Mouse (Mus musculus) gastrocnemius, adult 2 months (tissue): ENCODE results near the gene Comp. TPM values are rescaled to one million over a fixed set of nuclear protein-coding genes. Genes with fewer than 3 reads are reported as not detected.
A peak's percentile ranks its signal among the peaks of the same experiment; 100 is the strongest.

ENCODE experiments used
- DNase-seq: peaks from one replicate; pipeline ENCODE4 v3.0.0; 2022
- H3K27ac ChIP-seq: fragments of 200-600 bp; 2 replicates; pipeline ENCODE4 v1.8.1; 2022; ENCODE audit warnings: mild to moderate bottlenecking
- H3K4me3 ChIP-seq: fragments of 200-600 bp; 2 replicates; pipeline ENCODE4 v1.8.1; 2022; ENCODE audit warnings: mild to moderate bottlenecking, moderate library complexity
- CTCF ChIP-seq: fragments of 200-600 bp; IDR thresholded peaks from 2 replicates; pipeline ENCODE4 v1.8.1; 2022; ENCODE audit warnings: antibody characterized with exemption, mild to moderate bottlenecking, moderate library complexity
- intact Hi-C: fragments of 180-260 bp; cut with DNase I; formaldehyde crosslinking; loops from one replicate; pipeline ENCODE4 v1.15.1; 2025
- total RNA-seq, 2 experiments: library from RNA; stranded (reverse); gene quantifications; 2 replicates each; pipeline ENCODE4 v1.2.3; 2021

Comp gene
- total RNA-seq, 2 experiments from 2014 or later: 5.5 to 31.2 TPM

GRCm38 (mm10) chr8:70409455-70409871, 36.1 kb downstream of the Comp start:
- peak; percentile 51 for DNase-seq
- Histone ChIP-seq H3K4me3 (no peak overlapping the region), H3K27ac (no peak overlapping the region)
- intact Hi-C loops: no loop called here
- TF ChIP-seq CTCF: no peak

- no peak for TF ChIP-seq CTCF
- Histone ChIP-seq H3K27ac (no peak overlapping the region), H3K4me3 (no peak overlapping the region)
- no peak for DNase-seq
- intact Hi-C loops: no loop called here
Observed at GRCm38 (mm10) chr8:70410281-70410680, 36.9 kb downstream of the Comp start.

- no peak for DNase-seq
- no peak for TF ChIP-seq CTCF
- Histone ChIP-seq H3K27ac (no peak overlapping the region), H3K4me3 (no peak overlapping the region)
- intact Hi-C loops: loop anchor here (2.0 kb wide), 1 partner anchor 78 kb away; the partner anchor contains the start of gene Crlf1
Observed at GRCm38 (mm10) chr8:70414310-70414946, 41.1 kb downstream of the Comp start.

- Histone ChIP-seq H3K27ac (no peak overlapping the region), H3K4me3 (no peak overlapping the region)
- peak; percentile 67 for TF ChIP-seq CTCF
- intact Hi-C loops: loop anchor here (2.0 kb wide), 1 partner anchor 77 kb away; the partner anchor contains the start of gene Crlf1
- DNase-seq: no peak
Observed at GRCm38 (mm10) chr8:70415540-70416451, 42.4 kb downstream of the Comp start.

- intact Hi-C loops: no loop called here
- Histone ChIP-seq H3K4me3 (no peak overlapping the region), H3K27ac (no peak overlapping the region)
- DNase-seq: no peak
- no peak for TF ChIP-seq CTCF
Observed at GRCm38 (mm10) chr8:70416941-70417340, 43.6 kb downstream of the Comp start.

GRCm38 (mm10) chr8:70417914-70418313, 44.6 kb downstream of the Comp start:
- no peak overlapping the region for H3K4me3 ChIP-seq
- intact Hi-C loops: no loop called here
- no peak for TF ChIP-seq CTCF
- H3K27ac ChIP-seq: no peak overlapping the region
- no peak for DNase-seq

GRCm38 (mm10) chr8:70418954-70419353, 45.6 kb downstream of the Comp start:
- H3K27ac ChIP-seq: 0 out of 2 replicates have a peak overlapping the region, but pooled peaks have one; percentile 3
- intact Hi-C loops: no loop called here
- TF ChIP-seq CTCF: no peak
- H3K4me3 ChIP-seq: no peak overlapping the region
- DNase-seq: no peak

- no peak overlapping the region for H3K4me3 ChIP-seq
- intact Hi-C loops: no loop called here
- TF ChIP-seq CTCF: no peak
- DNase-seq: no peak
- H3K27ac ChIP-seq: no peak overlapping the region
Observed at GRCm38 (mm10) chr8:70419879-70420643, 46.7 kb downstream of the Comp start.

GRCm38 (mm10) chr8:70421349-70422104, 48.2 kb downstream of the Comp start:
- Histone ChIP-seq H3K4me3 (no peak overlapping the region), H3K27ac (no peak overlapping the region)
- TF ChIP-seq CTCF: no peak
- DNase-seq: no peak
- intact Hi-C loops: no loop called here

- H3K4me3 ChIP-seq: no peak overlapping the region
- intact Hi-C loops: no loop called here
- TF ChIP-seq CTCF: no peak
- H3K27ac ChIP-seq: no peak overlapping the region
- DNase-seq: no peak
Observed at GRCm38 (mm10) chr8:70422722-70423121, 49.4 kb downstream of the Comp start.

GRCm38 (mm10) chr8:70426300-70426907, 53.0 kb downstream of the Comp start:
- DNase-seq: no peak
- TF ChIP-seq CTCF: no peak
- intact Hi-C loops: no loop called here
- Histone ChIP-seq H3K4me3 (no peak overlapping the region), H3K27ac (no peak overlapping the region)
